Mouse (Mus musculus): ENCODE measurements around the gene Ccn1. TPM values are rescaled to one million over a fixed set of nuclear protein-coding genes. Genes with fewer than 3 reads are reported as not detected.
A peak's percentile ranks its signal among the peaks of the same experiment; 100 is the strongest.

Ccn1 gene
- polyA plus RNA-seq (2012; rRNA removed) (105 and 119 TPM in 2 replicates), polyA plus RNA-seq (2014; fragmentation: Nextera tagmentation; extraction: Ambion mirVana) (53.5 and 59.8 TPM in 2 replicates)

GRCm38 (mm10) chr3:145649852-145650202, at the start of gene Ccn1:
Gene Ccn1 (minus strand): TSS chr3:145649981.
- Histone ChIP-seq H3K4me3 (replicated peaks; ENCODE audit: low read length) (peak within 1 kb of the TSS; percentile 77), H3K4me2 (replicated peaks; ENCODE audit: low read depth, low read length, severe bottlenecking) (peak within 1 kb of the TSS; percentile 80), H3K27ac (replicated peaks; ENCODE audit: low read depth, low read length) (peak within 1 kb of the TSS; percentile 96), H3K36me3 (ENCODE audit: control insufficient read depth, insufficient read depth, low read length) (peaks cover 22% of the 10 kb centered on the region), H3K27me3 (ENCODE audit: control insufficient read depth, insufficient read depth, low read length) (no peaks in the 10 kb centered on the region), H3K4me1 (ENCODE audit: control insufficient read depth, insufficient read depth, low read length) (peaks cover 50% of the 10 kb centered on the region), H3K9ac (ENCODE audit: low read depth, low read length, severe bottlenecking) (peak within 1 kb of the TSS; percentile 89), H3K9me3 (ENCODE audit: control insufficient read depth, low read length) (no peaks in the 10 kb centered on the region)
- TF ChIP-seq POLR2A (IDR thresholded peaks at IDR 0.05; ENCODE audit: borderline replicate concordance, extremely low read depth, insufficient read depth, insufficient read length) = peak; percentile 98
- 0% methylated on average over 29 of the region's 29 CpGs for WGBS
- ATAC-seq (ENCODE audit: low FRiP score, low read depth) = peak; percentile 71
- peak; percentile 94 for DNase-seq (ENCODE audit: low spot score)

GRCm38 (mm10) chr3:145693361-145693760, 43.6 kb upstream of the Ccn1 start:
- Histone ChIP-seq H3K9me3 (ENCODE audit: control insufficient read depth, low read length) (no peaks in the 10 kb centered on the region), H3K4me1 (ENCODE audit: control insufficient read depth, insufficient read depth, low read length) (peaks cover 18% of the 10 kb centered on the region), H3K4me2 (replicated peaks; ENCODE audit: low read depth, low read length, severe bottlenecking) (no peak overlapping the region), H3K9ac (ENCODE audit: low read depth, low read length, severe bottlenecking) (no peak overlapping the region), H3K27ac (replicated peaks; ENCODE audit: low read depth, low read length) (no peak overlapping the region), H3K27me3 (ENCODE audit: control insufficient read depth, insufficient read depth, low read length) (no peaks in the 10 kb centered on the region), H3K36me3 (ENCODE audit: control insufficient read depth, insufficient read depth, low read length) (no peaks in the 10 kb centered on the region), H3K4me3 (replicated peaks; ENCODE audit: low read length) (no peak overlapping the region)
- 72% methylated on average over 2 of the region's 2 CpGs for WGBS
- no peak for TF ChIP-seq POLR2A (IDR thresholded peaks at IDR 0.05; ENCODE audit: borderline replicate concordance, extremely low read depth, insufficient read depth, insufficient read length)
- DNase-seq (ENCODE audit: low spot score) = no peak
- ATAC-seq (ENCODE audit: low FRiP score, low read depth) = no peak

GRCm38 (mm10) chr3:145692037-145692436, 42.3 kb upstream of the Ccn1 start:
- ATAC-seq (ENCODE audit: low FRiP score, low read depth) (peak; percentile 53), DNase-seq (ENCODE audit: low spot score) (peak; percentile 63)
- H3K27me3 ChIP-seq (ENCODE audit: control insufficient read depth, insufficient read depth, low read length) = no peaks in the 10 kb centered on the region
- peaks cover 25% of the 10 kb centered on the region for H3K4me1 ChIP-seq (ENCODE audit: control insufficient read depth, insufficient read depth, low read length)
- no peak overlapping the region for H3K4me3 ChIP-seq (replicated peaks; ENCODE audit: low read length)
- 57% methylated on average over 9 of the region's 9 CpGs for WGBS
- no peak overlapping the region for H3K9ac ChIP-seq (ENCODE audit: low read depth, low read length, severe bottlenecking)
- no peaks in the 10 kb centered on the region for H3K9me3 ChIP-seq (ENCODE audit: control insufficient read depth, low read length)
- no peak overlapping the region for H3K4me2 ChIP-seq (replicated peaks; ENCODE audit: low read depth, low read length, severe bottlenecking)
- no peak for TF ChIP-seq POLR2A (IDR thresholded peaks at IDR 0.05; ENCODE audit: borderline replicate concordance, extremely low read depth, insufficient read depth, insufficient read length)
- no peaks in the 10 kb centered on the region for H3K36me3 ChIP-seq (ENCODE audit: control insufficient read depth, insufficient read depth, low read length)
- H3K27ac ChIP-seq (replicated peaks; ENCODE audit: low read depth, low read length) = peak overlapping the region; percentile 11; the same call in 1 of the 2 replicates

- H3K9me3 ChIP-seq (ENCODE audit: control insufficient read depth, low read length) = no peaks in the 10 kb centered on the region
- no peak overlapping the region for H3K4me3 ChIP-seq (replicated peaks; ENCODE audit: low read length)
- no peak overlapping the region for H3K4me2 ChIP-seq (replicated peaks; ENCODE audit: low read depth, low read length, severe bottlenecking)
- no peak overlapping the region for H3K9ac ChIP-seq (ENCODE audit: low read depth, low read length, severe bottlenecking)
- TF ChIP-seq POLR2A (IDR thresholded peaks at IDR 0.05; ENCODE audit: borderline replicate concordance, extremely low read depth, insufficient read depth, insufficient read length) = no peak
- H3K27me3 ChIP-seq (ENCODE audit: control insufficient read depth, insufficient read depth, low read length) = no peaks in the 10 kb centered on the region
- ATAC-seq (ENCODE audit: low FRiP score, low read depth) (no peak), DNase-seq (ENCODE audit: low spot score) (no peak)
- WGBS = 38% methylated on average over 7 of the region's 7 CpGs
- peaks cover 27% of the 10 kb centered on the region for H3K4me1 ChIP-seq (ENCODE audit: control insufficient read depth, insufficient read depth, low read length)
- H3K36me3 ChIP-seq (ENCODE audit: control insufficient read depth, insufficient read depth, low read length) = no peaks in the 10 kb centered on the region
- H3K27ac ChIP-seq (replicated peaks; ENCODE audit: low read depth, low read length) = no peak overlapping the region
Measured at GRCm38 (mm10) chr3:145691415-145691814, 41.6 kb upstream of the Ccn1 start.

GRCm38 (mm10) chr3:145689271-145689670, 39.5 kb upstream of the Ccn1 start:
- Histone ChIP-seq H3K36me3 (ENCODE audit: control insufficient read depth, insufficient read depth, low read length) (no peaks in the 10 kb centered on the region), H3K9ac (ENCODE audit: low read depth, low read length, severe bottlenecking) (no peak overlapping the region)

GRCm38 (mm10) chr3:145687836-145688235, 38.1 kb upstream of the Ccn1 start:
- Histone ChIP-seq H3K27me3 (ENCODE audit: control insufficient read depth, insufficient read depth, low read length) (no peaks in the 10 kb centered on the region), H3K27ac (replicated peaks; ENCODE audit: low read depth, low read length) (no peak overlapping the region), H3K4me2 (replicated peaks; ENCODE audit: low read depth, low read length, severe bottlenecking) (no peak overlapping the region), H3K9ac (ENCODE audit: low read depth, low read length, severe bottlenecking) (no peak overlapping the region), H3K9me3 (ENCODE audit: control insufficient read depth, low read length) (no peaks in the 10 kb centered on the region), H3K36me3 (ENCODE audit: control insufficient read depth, insufficient read depth, low read length) (no peaks in the 10 kb centered on the region), H3K4me3 (replicated peaks; ENCODE audit: low read length) (no peak overlapping the region), H3K4me1 (ENCODE audit: control insufficient read depth, insufficient read depth, low read length) (peaks cover 32% of the 10 kb centered on the region)
- no peak for TF ChIP-seq POLR2A (IDR thresholded peaks at IDR 0.05; ENCODE audit: borderline replicate concordance, extremely low read depth, insufficient read depth, insufficient read length)
- ATAC-seq (ENCODE audit: low FRiP score, low read depth) (no peak), DNase-seq (ENCODE audit: low spot score) (no peak)
- WGBS = 55% methylated on average over 5 of the region's 5 CpGs

More at GRCm38 (mm10) chr3:145689271-145689670, 39.5 kb upstream of the Ccn1 start:
- Histone ChIP-seq H3K9me3 (ENCODE audit: control insufficient read depth, low read length) (no peaks in the 10 kb centered on the region), H3K4me3 (replicated peaks; ENCODE audit: low read length) (no peak overlapping the region), H3K27ac (replicated peaks; ENCODE audit: low read depth, low read length) (no peak overlapping the region), H3K27me3 (ENCODE audit: control insufficient read depth, insufficient read depth, low read length) (no peaks in the 10 kb centered on the region), H3K4me1 (ENCODE audit: control insufficient read depth, insufficient read depth, low read length) (peaks cover 32% of the 10 kb centered on the region), H3K4me2 (replicated peaks; ENCODE audit: low read depth, low read length, severe bottlenecking) (no peak overlapping the region)
- ATAC-seq (ENCODE audit: low FRiP score, low read depth) (no peak), DNase-seq (ENCODE audit: low spot score) (no peak)
- no peak for TF ChIP-seq POLR2A (IDR thresholded peaks at IDR 0.05; ENCODE audit: borderline replicate concordance, extremely low read depth, insufficient read depth, insufficient read length)
- WGBS = 74% methylated on average over 9 of the region's 9 CpGs

Data from limb, embryonic 14.5 days (tissue).